Mouse (Mus musculus) adipocyte (in vitro differentiated cells): ENCODE results near the gene Nrarp.

Experiments used
- DNase-seq: peaks from one replicate; pipeline ENCODE4 v3.0.0-alpha.2; 2016; ENCODE audit warnings: low spot score

Gene Nrarp

DNA sequence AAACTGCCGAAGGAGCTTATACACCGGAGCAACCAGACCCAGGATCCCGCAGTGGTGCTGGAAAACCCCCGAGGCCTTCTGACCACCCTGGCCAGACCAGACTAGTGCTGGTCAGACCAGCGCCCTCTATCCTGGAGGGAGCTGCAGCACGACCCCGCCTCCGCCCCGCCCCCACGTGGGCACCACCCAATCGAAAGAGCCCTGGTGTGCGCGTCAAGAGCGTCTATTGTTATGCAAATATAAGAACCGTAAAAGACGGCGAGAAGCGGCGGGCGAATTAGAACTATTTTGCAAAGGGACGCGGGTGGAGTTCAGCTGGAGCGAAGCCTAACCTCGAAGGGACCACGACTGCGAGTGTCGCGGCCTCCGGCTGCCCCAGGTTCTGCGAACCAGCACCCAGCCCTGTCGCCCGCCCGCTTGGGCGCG, at the start of gene Nrarp:
Gene Nrarp, plus strand, starts transcription at position 281 of the 426 bp plus-strand sequence.
- DNase-seq = no peak

DNA sequence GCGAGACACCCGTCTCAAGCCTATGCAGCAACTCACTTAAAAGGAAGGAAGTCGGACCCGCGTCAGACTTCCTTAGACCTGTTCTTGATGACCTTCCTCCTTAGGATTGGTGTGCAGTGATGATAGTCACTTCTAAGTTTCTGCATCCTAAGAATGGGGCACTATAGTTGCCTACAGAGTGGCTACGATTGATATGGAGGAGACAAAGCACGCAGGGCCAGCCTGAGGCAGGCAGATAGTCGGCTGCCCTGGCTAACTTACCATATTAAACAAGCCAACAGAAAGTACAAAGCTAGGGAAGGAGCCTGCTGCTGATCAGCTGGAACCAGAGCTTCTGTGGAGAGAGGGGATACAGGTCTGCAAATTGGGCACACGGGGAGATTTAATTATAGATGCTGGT, 49.0 kb upstream of the Nrarp start:
- DNase-seq = no peak

DNA sequence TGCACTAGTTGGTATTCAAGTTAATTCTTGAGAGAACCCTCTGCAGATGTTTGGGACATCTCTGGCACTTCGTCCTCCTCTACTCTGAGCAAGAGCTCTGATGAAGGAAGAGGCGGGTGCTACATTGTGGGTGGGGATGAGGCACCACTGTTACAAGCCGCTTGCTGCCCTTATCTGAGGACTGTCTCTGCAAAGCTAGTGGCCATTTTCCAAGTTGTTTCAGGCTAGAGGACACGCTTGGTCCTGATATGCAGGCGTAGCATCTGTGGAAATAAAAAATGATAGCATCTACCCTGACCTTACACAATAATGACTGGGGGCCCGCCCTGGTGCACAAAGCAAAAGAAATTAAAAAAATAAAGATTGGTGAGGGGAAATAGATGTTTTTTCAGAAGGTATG, 42.7 kb upstream of the Nrarp start:
- DNase-seq = no peak

GRCm38 (mm10) chr2:25141185-25141584, 39.4 kb upstream of the Nrarp start:
- DNase-seq = no peak

DNA sequence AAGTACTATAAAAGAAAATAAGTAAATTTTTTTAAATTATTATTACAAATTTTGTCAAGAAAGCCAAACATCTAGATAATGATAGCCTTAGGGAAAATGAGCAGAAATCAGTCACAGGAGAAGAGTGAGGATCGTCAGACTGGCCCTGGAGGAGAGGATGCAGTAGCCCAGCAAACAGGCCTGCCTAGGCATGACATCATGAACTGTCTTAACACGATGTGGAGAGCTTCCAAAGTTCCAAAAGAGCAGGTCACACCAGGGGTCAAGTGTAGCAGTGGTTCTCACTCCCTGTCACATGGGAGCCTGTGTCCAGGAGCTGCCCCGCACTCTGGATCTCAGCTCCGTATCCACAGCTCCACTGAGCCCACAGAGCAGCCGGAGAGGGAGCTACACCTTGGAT, 38.6 kb upstream of the Nrarp start:
- DNase-seq = no peak

GRCm38 (mm10) chr2:25145346-25145745, 35.2 kb upstream of the Nrarp start:
- no peak for DNase-seq

- no peak for DNase-seq
Measured at GRCm38 (mm10) chr2:25147398-25147797, 33.2 kb upstream of the Nrarp start.

- DNase-seq = no peak
Measured at GRCm38 (mm10) chr2:25147892-25148291, 32.7 kb upstream of the Nrarp start.

- DNase-seq = no peak
Measured at GRCm38 (mm10) chr2:25149643-25150042, 30.9 kb upstream of the Nrarp start.

GRCm38 (mm10) chr2:25151280-25151956, 29.1 kb upstream of the Nrarp start:
- DNase-seq = no peak

DNA sequence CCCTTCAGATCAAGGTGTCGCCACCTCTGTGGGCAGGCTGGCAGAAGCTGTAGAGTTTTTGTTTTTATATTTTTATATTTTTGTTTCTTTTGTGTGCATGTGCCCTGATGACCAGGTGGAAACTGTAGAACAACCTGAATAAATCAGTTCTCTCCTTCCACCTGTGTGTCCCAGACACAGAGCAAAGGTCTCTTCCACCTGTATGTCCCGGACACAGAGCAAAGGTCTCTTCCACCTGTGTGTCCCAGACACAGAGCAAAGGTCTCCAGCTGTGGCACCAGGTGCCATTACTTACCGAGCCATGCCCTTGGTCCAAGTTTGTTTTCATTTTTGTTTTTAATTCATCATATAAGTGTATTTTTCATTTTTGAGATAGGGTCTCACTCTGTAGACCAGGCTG, 24.4 kb upstream of the Nrarp start:
- no peak for DNase-seq

GRCm38 (mm10) chr2:25156990-25157389, 23.6 kb upstream of the Nrarp start:
- no peak for DNase-seq

DNA sequence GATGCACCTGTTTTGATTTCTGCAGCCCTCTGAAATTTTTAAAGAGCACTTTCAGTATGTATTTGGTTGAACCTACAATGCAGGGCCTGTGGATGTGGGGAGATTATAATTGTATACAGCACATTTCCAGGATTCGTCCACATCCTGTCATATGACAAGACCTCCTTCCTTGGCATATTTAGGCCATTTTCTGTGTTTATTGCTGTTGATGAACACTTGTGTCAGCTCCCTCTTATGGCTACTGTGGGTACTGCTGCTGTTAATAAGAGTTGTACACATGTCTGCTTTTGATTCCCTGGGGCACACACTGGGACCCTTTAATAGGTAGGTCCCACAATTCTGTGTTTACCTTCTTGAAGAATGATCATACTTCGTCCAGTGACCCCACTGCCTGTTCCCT, 22.9 kb upstream of the Nrarp start:
- DNase-seq = peak; percentile 41

GRCm38 (mm10) chr2:25167481-25167880, 13.1 kb upstream of the Nrarp start:
- no peak for DNase-seq

DNA sequence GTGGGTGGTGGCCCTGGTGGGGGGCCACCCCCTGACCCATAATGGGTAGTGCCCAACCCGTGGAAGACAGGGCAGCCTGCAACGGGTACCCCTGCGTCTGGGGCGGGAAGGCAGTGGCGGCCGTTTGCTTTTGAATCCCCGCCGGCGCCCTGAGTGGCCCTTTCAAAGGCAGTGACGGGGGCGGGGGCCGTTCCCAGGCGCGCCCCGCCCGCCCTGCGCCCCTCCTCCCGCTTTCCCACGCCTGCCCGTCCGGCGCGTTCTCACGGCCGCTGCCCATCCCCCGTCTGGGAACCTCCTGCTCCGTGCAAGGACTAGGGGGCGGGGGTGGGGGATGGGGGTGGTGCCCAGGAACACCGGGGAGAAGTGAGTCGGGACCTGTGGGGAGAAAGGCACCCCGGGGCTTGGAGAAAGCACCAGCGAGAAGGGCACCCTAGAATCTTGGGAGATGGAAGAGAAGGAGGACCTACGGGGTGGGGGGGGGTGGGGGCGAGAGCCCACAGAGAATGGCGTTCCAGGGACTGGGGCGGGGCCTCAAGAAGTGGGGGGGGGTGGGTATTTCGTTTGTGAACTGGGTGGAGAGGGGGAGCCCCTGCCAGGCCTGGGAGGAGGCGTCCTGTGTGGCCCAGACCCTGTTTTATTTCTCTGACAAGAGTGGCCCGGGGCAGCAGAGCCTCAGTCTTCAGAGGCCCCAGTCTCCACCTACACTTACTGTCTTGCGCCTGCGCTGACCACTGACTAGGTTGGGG, 12.5 kb upstream of the Nrarp start:
- no peak for DNase-seq

GRCm38 (mm10) chr2:25168665-25168978, 11.9 kb upstream of the Nrarp start:
- DNase-seq = no peak

GRCm38 (mm10) chr2:25169778-25170177, 10.8 kb upstream of the Nrarp start:
- peak; percentile 30 for DNase-seq

DNA sequence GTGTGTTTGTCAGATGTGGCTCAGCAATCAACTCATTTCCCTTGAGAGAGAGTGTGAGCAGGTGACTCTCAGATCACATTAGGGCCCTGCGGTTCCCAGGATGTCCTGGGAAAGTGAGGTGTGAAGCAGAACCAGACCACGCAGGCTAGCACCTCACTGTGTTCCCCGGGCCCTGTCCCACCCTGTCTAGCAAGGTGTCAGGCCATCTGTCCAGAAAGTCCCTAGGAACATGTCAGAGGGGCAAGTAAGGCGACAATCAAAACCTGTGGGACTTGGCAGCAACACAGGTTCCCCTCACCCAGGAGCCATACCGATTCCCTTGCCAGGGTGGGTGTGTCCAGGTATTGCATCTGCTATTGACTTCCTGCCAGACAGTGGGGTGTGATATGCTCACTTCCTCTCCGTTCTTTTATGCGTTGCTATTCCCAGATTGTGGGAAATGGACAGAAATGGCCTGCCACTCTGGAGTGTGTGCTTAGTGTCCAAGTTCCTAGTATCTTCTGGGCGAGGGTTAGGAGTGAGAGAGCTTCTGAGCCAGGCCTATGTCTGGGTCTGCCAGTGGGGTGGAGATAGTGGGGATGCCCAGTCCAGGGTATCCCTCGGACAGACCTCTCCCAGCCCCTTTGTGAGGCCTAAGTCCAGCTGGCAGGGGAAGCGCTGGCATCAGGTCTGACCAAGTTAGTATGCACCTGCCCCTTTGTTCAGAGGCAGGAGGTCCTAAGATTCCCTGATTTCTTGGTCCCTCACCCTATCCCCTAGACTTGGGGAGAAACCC, 10.0 kb upstream of the Nrarp start:
- no peak for DNase-seq

DNA sequence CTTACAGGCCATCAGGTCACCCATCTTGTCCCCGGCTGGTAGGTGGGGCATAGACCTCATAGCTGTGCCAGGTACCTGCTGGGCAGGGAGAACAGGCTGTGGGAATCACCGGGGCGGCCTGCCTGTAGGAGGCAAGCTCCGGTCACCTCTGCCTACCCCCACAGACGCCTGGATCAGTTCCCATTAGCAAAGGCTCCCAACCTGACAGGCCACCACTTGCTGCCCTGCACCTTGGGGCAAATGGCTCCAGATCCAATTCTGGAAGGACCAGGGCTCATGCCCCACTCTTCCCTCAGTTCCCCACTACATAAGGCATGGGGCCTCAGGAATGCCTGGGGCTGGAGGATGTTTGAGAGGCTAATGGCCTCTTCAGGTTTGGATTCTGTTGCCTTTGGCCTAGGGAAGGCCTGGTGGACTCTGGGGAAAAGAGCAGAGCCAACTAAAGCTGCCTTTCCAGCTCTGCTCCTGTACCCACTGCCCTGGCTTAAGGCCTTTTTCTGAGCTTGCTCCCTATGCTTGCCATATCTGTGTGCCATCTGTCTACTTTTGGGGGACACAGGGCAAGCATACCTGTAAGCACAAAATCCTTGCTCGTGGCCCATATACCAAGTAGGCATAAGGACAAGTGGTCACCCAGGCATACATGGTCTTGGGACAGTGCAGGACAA, 9.3 kb upstream of the Nrarp start:
- peak; percentile 54 for DNase-seq

- no peak for DNase-seq
Measured at GRCm38 (mm10) chr2:25171769-25172153, 8.8 kb upstream of the Nrarp start.

- peak; percentile 73 for DNase-seq
Measured at GRCm38 (mm10) chr2:25172629-25173028, 7.9 kb upstream of the Nrarp start.

GRCm38 (mm10) chr2:25173821-25174220, 6.7 kb upstream of the Nrarp start:
- DNase-seq = no peak
